Mouse (Mus musculus) kidney, postnatal 4 days (tissue): Measurements from ENCODE around the gene Eif3l.

Source experiments
- DNase-seq, 2 experiments: peaks; one replicate each; pipeline ENCODE4 v3.0.0; 2021; ENCODE audit warnings: mixed read lengths in 2 of 2

The Eif3l gene

DNA sequence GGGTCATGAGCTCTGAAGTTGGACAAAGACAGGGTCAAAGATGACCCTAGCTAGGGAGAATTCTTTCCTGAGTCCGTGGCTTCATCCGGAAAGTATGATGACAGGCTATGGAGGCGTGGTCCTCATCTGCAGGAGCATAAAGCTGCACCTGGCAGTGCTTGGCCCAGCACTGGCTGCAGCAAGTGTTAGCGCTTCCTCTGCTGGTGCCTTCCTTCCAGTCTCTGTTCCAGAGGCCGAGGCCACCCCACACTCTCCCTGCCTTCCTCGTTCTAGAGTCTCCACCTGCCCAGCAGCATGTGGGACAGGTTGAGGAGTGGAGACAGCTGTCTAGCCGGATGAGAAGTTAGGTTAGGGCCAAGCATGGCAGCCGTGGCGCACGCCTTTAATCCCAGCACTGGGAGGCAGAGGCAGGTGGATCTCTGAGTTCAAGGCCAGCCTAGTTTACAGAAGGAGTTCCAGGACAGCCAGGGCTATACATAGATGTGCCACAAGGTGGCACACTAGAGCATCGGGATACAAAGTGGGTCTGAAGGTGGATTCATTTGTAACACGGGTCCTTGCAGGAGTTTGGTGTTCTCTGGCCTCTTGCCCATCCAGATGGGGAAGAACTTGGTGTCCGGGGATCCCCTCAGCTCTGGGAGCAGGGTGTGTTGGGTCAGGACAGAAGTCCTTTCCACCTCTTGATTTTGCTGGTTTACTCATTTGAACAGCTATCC, 51.4 kb downstream of the Eif3l start:
- peak; percentile 71 to 74 for DNase-seq

DNA sequence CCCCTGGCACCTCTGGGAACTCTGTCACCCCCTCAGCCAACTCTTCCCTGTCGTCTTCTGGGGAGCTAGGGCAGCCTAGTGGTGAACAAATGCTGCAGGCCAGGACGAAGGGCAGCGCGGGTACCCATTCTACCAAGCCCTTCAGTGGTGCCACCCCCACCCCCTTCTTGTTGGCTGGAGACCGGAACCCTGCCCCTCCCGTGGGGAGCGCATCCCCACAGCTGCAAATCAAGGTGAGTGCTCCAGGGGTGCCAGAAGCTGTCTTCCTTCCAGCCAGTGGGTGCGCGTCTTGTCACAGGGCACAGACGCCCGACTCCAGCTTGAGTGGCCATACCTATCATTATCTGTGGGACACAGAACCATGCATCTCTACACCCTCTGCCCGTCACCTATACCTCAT, 52.1 kb downstream of the Eif3l start:
- DNase-seq: no peak

DNA sequence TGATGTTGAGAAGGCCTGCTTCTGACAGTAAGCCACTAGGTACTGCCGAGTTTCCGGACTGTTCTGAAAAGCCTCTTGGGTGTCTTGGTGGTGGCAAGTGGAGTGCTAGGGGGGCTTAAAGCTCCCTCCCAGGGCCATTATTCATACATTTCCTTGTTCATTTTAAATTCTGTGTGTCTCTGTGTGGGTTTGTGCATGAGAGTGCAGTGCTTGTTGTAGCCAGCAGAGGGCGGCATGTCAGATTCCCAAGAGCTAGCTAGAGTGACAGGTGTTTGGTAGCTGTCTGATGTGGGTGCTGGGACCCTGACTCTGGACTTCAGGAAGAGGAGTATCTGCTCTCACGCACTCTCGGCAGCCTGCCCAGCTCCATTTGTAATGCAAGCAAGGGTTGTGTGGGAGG, 53.2 kb downstream of the Eif3l start:
- no peak for DNase-seq

- DNase-seq: peak in 1 of 2 experiments; percentile 38
Observed at GRCm38 (mm10) chr15:79129311-79129710, 54.3 kb downstream of the Eif3l start.

DNA sequence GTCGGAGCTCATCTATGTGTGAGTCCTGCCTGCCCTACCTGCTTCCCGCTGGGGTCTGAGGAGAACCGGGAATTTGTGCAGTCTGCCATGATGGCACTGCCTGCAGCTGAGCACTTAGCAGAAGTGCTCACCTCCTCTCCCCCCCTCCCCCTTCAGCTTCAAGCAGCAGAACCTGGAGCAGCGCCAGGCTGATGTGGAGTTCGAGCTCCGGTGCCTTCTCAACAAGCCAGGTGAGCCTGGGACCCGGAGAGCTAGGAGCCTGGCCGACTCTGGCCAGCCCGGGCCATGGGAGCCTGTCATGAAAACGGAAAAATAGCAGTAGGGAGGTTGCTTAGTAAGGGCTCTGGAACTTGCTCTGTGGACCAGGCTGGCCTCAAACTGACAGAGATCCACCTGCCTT, 55.8 kb downstream of the Eif3l start:
- peak in 1 of 2 experiments; percentile 54 for DNase-seq

GRCm38 (mm10) chr15:79131442-79131841, 56.5 kb downstream of the Eif3l start:
- DNase-seq: peak in 1 of 2 experiments; percentile 49

- peak; percentile 50 to 63 for DNase-seq
Observed at GRCm38 (mm10) chr15:79133191-79133661, 58.2 kb downstream of the Eif3l start.

DNA sequence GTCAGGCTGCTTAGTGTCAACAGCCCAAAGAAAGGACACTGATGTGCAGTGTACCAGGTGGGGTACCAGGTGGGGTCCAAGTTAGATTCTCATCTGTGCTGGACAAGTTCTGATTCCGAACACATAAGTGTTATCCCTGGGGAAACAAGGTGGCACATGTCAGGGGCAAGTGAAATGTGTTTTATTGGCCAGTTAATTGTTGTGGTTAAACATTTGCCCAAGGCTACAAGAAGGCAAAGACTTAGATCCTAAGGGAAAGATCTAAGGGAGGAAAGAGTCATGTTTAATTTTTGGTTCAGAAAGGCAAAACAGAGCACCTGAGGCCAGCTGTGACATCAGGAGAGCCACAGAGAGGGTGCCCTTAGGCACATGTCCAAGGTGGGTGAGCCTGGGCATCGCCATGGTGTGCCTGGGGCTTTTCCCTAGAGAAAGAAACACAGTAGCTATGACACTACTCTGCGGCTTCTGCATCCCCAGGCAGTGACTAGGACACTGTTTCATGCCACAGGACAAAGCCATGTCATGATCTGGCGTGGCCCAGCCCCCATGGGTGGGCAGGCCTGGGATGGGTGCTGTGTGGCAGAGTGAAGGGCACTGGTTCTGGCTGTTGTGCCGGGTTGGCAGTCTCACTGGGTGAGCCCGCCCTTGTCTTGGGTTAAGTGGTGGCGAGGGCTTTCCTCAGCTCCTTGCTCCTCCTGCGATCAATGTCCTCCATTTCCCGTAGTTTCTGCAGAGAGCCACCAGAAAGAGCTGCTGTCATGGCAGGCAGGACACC, 59.7 kb downstream of the Eif3l start:
- no peak for DNase-seq

DNA sequence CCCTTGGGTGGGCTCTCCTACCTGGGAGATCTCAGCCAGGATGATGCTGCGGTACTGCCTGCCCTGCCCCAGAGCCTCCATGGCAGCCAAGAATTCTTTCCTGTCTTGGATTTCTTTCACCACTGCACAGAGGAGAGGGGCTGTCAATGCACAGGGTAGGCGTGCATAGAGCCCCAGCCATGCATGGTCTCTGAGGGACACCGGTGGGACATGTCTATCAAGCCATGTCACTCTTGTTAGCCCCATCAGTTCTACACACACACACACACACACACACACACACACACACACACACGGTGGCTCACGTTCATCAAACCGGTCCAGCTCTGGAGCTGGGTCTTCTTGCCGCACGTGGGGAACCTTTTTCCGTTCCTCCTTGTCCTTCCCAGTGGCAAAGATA, 60.4 kb downstream of the Eif3l start:
- DNase-seq: no peak

- peak; percentile 36 to 48 for DNase-seq
Observed at GRCm38 (mm10) chr15:79135783-79136575, 61.0 kb downstream of the Eif3l start.

- no peak for DNase-seq
Observed at GRCm38 (mm10) chr15:79139640-79140039, 64.7 kb downstream of the Eif3l start.

DNA sequence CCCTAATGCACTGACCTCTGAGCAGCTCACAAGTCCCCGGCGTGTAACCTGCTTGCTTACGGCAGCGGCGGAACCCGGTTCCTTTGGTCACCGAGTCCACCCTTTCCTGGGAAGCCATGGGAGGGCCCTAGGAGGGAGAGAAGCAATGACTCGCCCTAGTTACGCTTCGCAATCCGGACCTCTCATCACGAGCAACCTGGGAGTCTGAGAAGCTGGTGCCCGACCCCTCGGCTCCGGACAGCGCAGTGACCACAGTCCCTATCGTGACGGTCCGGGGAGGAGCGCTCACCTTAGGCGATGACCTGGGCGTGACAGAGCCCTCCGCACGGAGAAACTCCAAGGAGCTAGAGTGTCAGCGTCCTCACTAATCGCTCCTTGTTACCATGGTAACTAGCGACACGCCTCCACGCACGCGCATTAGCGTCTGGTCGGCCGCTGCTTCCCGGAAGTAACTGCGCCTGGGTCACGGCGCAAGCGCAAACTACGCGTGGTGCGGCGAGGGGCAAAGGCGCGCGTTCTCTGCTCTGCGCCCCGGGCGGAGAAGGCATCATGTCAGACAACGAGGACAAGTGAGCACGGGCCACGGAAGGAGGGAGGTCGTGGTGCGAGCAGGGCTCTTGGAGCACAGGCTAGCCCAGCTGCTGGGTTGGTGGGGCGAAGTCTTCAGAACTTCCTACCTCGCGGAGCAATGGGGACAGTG, 66.0 kb downstream of the Eif3l start, which contains the start of the genes Polr2f and 1700088E04Rik:
Gene Polr2f, plus strand, starts transcription at position 144 of the 700 bp plus-strand sequence.
Gene 1700088E04Rik, minus strand, starts transcription at position 388 of the 700 bp plus-strand sequence.
- peak; percentile 97 for DNase-seq

DNA sequence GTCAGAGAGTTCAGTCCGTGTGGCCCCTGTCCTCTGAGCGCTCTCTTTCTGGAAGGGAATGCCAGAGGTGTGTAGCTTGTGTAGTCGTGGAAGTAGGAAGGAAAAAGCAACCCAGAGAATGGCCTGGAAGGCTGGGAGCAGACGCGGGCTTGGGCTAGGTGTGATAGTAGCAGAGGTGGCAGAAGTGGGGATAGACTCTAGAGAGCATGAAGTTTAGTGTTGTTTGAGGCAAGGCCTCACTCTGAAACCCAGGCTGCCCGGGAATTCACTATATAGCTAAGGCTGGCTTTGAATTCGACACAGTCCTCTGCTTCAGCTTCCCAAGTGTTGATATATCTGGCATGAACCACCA, 66.6 kb downstream of the Eif3l start:
- DNase-seq: no peak

DNA sequence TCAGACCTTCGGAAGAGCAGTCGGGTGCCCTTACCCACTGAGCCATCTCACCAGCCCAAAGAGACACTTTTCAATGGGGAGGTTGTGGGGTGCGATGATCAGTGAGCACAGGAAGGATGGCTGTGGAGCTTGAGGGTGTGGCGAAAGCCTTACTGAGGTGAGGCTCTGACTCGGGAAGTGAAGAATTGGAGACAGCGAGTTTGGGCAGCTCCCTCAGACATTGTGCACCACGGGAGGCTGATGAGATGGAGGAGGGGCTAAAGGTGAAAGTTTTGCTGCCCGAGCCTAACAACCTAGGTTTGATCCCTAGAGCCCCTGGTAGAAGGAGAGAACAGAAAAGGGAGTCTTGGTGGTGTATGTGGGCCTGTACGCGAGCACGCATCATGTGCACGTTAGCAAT, 68.3 kb downstream of the Eif3l start:
- DNase-seq: no peak
